Mouse (Mus musculus) right cerebral cortex, postnatal 25 days (tissue): ENCODE data around the gene Cenpi.
"Not testable (repeated sequence)": the region's sequence is repeated elsewhere in the genome, so short reads cannot be mapped to it uniquely, and the experiment has no call there.

Source experiments
- DNase-seq: peaks from one replicate; pipeline ENCODE4 v3.0.0; 2022

Cenpi gene

GRCm38 (mm10) chrX:134307534-134308274, at the start of gene Cenpi:
Gene Cenpi (plus strand): TSS chrX:134308084.
- DNase-seq, result peak; percentile 83

GRCm38 (mm10) chrX:134261191-134261590, 46.7 kb upstream of the Cenpi start:
- DNase-seq, result no peak

- no peak for DNase-seq
Measured at GRCm38 (mm10) chrX:134262129-134262528, 45.8 kb upstream of the Cenpi start.

- no peak for DNase-seq
Measured at GRCm38 (mm10) chrX:134275715-134276114, 32.2 kb upstream of the Cenpi start.

- peak; percentile 44 for DNase-seq
Measured at GRCm38 (mm10) chrX:134276275-134277160, 31.4 kb upstream of the Cenpi start, which contains the start of gene Trmt2b. Gene Trmt2b (minus strand): TSS chrX:134276984.

- no peak for DNase-seq
Measured at GRCm38 (mm10) chrX:134280531-134280930, 27.4 kb upstream of the Cenpi start.

- no peak for DNase-seq
Measured at GRCm38 (mm10) chrX:134285102-134285501, 22.8 kb upstream of the Cenpi start.

- no peak for DNase-seq
Measured at GRCm38 (mm10) chrX:134285791-134286190, 22.1 kb upstream of the Cenpi start.

GRCm38 (mm10) chrX:134287305-134287704, 20.6 kb upstream of the Cenpi start:
- no peak for DNase-seq

GRCm38 (mm10) chrX:134296301-134296700, 11.6 kb upstream of the Cenpi start:
- DNase-seq, result no peak

GRCm38 (mm10) chrX:134296737-134297136, 11.1 kb upstream of the Cenpi start:
- no peak for DNase-seq

GRCm38 (mm10) chrX:134297195-134297594, 10.7 kb upstream of the Cenpi start:
- DNase-seq, result no peak

GRCm38 (mm10) chrX:134300219-134300618, 7.7 kb upstream of the Cenpi start:
- DNase-seq, result no peak

GRCm38 (mm10) chrX:134303287-134303686, 4.6 kb upstream of the Cenpi start:
- no peak for DNase-seq

GRCm38 (mm10) chrX:134308275-134308634, 371 bp downstream of the Cenpi start:
- DNase-seq, result no peak

GRCm38 (mm10) chrX:134311193-134311592, 3.3 kb downstream of the Cenpi start:
- DNase-seq, result not testable (repeated sequence)

GRCm38 (mm10) chrX:134319153-134319932, 11.5 kb downstream of the Cenpi start:
- DNase-seq, result no peak

- no peak for DNase-seq
Measured at GRCm38 (mm10) chrX:134333280-134333679, 25.4 kb downstream of the Cenpi start.

- no peak for DNase-seq
Measured at GRCm38 (mm10) chrX:134342735-134343134, 34.9 kb downstream of the Cenpi start.

GRCm38 (mm10) chrX:134350205-134350604, 42.3 kb downstream of the Cenpi start:
- DNase-seq, result no peak

- no peak for DNase-seq
Measured at GRCm38 (mm10) chrX:134353848-134354247, 46.0 kb downstream of the Cenpi start.

GRCm38 (mm10) chrX:134359336-134359735, 51.5 kb downstream of the Cenpi start:
- DNase-seq, result no peak

- DNase-seq, result no peak
Measured at GRCm38 (mm10) chrX:134362156-134362555, 54.3 kb downstream of the Cenpi start.
